Mouse (Mus musculus) embryonic fibroblast, embryonic 13.5 days (primary cell): ENCODE measurements around the gene Csrp1.

Source experiments
- CTCF ChIP-seq: IDR thresholded peaks from 2 replicates; pipeline ENCODE4 v1.5.1; 2011; ENCODE audit warnings: mild to moderate bottlenecking, control low read depth, low read length, moderate library complexity, borderline replicate concordance; ENCODE audit not compliant: insufficient read depth
- POLR2A ChIP-seq: IDR thresholded peaks from 2 replicates; pipeline ENCODE4 v1.6.1; 2011; ENCODE audit warnings: low read depth, mild to moderate bottlenecking, control low read depth, low read length, moderate library complexity

GRCm38 (mm10) chr1:135690784-135691416 lies 29.0 kb upstream of the Csrp1 start:
- no peak for TF ChIP-seq CTCF
- TF ChIP-seq POLR2A = no peak
